Mouse (Mus musculus): Measurements from ENCODE around the gene Siglec1.
"Not testable (repeated sequence)": the region's sequence is repeated elsewhere in the genome, so short reads cannot be mapped to it uniquely, and the experiment has no call there.

The Siglec1 gene

DNA sequence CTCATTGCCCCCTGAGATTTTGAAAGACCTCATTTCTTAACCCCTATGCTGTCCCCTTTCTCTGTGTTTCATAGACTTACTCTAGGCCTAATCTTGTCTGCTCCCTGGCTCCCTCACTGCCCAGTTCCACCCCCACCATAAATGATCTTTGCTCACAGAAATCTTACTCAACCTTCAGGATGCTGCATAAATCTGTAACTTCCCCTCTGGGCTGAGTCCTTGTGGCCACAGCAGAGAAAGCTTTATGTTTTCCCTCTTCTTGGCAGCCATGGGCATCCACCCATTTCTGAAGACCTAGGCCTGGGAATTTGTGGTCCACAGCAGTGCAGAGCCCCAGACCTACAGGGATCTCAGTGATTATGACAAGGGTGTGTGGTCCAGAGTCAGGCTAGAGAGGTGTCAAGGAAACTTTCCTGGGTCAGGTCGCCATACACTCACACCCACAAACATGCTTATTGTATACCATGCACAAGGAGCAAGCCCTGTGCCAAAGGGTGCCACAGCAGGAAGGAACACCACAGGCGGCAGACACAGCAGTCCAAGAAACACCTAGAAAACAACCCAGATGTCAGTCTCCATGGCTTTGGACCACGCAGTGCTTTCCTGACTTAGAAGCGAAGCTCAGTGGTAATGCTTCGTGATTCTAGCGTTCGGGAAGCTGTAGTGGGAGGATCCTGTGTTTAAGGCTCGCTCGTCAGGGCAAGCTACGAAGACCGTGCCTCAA lies at the start of gene Siglec1:
Gene Siglec1, minus strand, starts transcription at position 99 of the 724 bp plus-strand sequence.
- DNase-seq (ENCODE audit: low read depth), result peak; percentile 52

DNA sequence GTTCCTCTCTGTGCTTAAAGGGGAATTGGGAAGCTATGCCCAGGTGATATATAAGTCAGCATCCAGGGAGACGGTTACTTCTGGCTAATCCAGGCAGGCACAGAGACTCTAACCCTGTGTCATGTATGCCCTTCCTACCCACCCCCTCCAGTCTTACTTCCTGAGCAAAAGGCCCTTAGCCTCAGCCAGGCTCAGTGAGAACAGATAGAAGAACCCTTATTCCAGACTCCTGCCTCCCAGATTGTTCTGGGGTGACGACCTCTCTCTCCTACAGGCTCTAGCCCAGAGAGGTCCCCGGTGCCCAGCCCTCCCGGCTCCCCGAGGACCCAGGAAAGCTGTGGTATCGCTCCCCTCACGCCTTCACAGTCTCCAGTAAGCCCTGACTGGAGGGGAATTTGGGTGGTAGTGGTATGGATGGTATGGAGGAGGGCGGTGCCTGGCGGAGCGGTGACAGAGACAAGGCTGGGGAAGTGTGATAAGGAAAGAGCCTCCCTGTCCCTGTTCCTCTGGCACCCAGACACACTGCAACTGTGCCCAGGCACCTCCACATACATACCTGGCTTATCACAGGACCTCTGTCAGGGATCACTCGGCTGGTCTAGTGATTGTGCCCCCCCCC lies 49.1 kb upstream of the Siglec1 start:
- DNase-seq (ENCODE audit: low read depth), result peak; percentile 19

DNA sequence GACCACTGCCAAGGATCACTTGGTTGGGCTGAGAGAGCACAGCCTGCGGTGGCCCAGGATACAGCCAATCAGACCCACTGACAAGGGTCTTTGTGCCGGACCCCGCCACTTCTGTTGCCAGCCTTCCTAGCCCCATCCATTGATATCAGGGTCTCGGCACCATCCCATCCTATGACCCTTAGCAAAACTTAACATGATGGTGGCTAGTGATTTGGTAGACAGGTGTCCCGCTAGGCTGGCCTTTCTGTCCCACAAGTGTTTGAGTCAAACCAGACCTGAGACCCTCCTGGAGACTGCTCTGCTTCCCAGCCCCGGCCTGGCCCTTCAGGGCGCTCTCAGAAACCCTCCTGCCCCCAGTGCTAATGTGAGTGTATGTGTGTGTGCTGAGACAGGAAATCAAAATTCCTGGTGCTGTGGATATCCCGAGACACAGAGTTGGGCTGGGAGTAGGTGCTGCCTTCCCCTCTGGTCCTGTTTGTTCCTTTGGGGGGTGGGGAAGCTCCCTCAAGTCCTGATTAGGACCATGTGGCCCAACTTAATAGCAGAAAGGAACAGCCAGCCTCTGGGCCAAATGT lies 48.3 kb upstream of the Siglec1 start:
- no peak for DNase-seq (ENCODE audit: low read depth)

DNA sequence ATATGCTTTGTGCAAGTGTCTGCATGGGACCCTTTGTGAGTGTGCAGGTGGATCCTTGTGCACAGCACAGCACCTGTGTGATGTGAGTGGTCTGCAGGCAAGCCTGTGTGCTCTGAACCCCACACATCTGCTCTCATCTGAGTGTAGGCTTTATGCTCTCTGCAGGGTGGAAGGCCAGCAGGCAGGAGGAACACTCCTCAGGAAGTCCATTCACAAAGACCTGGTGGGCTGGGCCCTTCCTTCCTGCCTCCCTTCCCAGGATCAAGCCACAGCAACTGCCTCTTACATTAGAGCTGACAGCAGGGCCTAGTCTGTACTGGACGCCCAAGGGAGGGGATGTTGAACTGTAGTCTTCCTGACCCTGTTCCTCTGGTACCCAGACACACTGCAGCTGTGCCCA lies 47.8 kb upstream of the Siglec1 start:
- DNase-seq (ENCODE audit: low read depth), result peak; percentile 44

DNA sequence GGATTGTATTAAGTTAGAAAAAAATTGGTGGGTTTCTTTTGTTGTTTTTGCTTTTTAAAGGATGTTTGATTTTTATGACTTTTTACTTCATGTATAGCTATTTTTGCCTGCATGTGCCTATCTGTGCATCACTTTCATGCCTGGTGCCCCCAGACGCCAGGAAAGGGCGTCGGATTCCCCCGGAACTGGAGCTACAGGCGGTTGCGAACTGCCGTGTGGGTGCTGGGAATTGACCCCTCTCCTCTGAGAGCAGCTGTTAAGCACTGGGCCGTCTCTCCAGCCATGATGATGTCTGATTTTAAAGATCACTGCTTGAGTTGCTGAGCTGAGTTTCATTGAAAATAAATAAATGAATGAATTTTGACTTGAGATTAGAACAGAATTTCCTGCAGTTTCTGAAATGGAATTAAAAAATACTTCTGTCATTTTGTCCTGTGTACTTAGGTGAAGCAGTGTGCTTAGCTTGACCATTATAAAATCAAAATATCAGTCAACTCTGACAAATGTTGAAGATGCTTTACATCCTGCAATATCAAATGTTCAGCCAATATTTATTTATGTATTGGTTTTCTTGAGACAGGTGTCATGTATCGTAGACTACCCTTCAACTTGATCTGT lies 46.5 kb upstream of the Siglec1 start, which contains the start of gene Gm11037:
Gene Gm11037, plus strand, starts transcription at position 568 of the 618 bp plus-strand sequence.
- no peak for DNase-seq (ENCODE audit: low read depth)

DNA sequence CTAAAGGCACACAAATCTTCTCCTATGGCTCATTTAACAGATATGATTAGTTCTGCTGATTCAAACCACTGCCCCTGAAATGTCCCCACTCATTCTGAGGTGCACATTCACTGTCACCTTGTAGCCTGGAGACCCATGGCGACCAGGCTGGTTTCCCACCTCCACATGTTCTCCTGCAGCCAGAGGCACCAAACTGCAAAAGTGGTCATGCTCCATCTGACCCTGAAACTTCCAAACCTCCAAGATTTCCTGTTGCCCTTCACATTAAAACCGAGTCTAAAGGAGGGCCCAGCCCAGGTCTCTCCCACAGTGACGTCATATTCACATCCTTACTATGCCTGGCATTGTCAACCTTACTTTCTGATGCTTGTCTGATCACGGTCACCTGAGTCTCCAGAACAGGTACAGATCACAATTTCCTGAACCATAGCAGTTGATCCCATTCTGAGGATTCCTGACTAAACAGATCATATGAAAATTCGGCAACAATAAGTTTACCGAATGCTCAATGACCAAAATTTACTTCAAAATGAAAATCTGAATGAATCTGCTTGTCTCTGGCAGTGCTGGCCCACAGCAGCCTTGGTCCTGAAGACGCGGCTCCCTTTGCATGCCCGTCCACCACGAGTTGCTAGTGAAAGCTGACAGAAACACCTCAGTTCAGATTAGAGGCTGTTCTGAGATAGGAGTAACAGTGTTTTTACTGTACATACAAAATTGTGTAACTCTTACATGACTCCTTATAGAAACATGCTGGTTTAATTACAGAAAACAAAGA lies 45.7 kb upstream of the Siglec1 start:
- DNase-seq (ENCODE audit: low read depth), result no peak

DNA sequence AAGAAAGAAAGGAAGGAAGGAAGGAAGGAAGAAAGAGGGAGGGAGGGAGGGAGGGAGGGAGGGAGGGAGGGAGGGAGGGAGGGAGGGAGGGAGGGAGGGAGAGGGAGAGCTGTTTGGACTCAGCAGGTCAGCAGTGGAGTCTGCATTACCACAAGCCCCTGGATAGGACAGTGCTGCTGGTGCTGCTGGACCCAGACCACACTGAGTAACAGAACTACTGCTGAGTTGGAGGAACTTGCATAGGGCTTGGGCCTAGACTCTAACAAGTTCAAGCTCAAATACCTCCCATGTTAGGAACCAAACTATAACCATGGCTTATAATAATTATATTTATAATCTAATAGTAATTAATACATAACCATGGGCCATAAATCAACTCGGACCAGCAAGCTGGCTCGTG lies 44.3 kb upstream of the Siglec1 start:
- no peak for DNase-seq (ENCODE audit: low read depth)

DNA sequence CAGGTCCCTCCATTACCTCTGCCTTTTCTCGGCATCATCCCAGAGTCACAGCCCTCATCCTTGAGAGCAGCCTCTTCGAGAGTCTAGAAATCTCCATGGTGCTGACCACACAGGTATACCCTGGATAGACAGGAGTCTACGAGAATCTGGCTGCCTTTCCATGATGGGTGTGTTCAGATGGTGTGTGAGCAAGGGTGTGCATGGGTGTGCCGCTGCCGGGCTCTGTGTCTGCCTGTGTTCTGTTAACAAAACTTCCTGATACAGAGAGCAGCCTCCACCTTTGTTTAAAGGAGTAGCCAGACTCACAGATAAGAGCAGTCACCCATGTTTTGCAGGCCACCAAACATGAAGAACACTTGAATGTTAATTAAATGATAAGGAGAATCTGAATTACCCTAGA lies 43.3 kb upstream of the Siglec1 start:
- no peak for DNase-seq (ENCODE audit: low read depth)

DNA sequence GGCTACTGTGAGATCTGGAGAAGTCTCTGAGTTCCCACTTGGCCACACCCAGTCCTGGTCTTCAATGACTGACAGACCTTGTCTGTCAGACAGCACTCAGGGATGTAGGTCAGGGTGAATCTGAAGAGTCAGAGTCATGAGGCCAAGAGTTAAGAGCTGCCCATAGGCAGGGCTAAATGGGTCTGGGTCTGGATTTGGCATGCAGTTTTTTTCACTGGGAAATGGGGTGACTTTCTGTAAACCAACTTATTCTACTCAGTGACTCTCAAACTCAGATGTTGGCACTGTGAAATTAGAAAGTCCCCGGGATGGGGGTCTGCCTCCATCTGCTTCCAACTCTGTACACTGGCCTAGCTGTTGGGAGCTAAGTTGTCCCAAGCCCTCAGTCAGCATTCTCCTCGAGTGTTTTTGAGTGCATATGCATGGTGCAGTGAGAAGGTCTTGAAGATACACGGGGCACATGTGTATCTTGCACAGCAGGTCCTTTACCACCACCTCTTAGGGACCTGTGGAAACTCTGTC lies 42.1 kb upstream of the Siglec1 start:
- no peak for DNase-seq (ENCODE audit: low read depth)

DNA sequence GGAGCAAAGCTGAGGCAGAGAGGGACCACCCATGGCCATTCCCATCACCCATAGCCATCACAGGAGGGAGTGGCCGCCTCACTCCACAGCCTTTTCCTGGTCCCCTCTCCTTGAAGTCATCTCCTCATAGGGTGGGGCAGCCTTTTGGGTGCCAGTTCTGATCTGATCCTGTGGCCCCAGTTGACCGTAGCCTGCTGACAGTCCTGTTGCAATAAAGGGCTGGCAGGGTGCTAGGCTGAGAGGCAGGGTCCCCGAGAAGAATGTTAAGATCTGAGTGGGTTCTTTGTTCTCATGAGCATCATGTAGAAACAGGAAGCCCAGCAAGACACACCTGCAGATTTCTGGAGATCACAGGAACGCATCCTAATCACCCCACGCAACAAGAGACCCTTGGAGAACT lies 41.6 kb upstream of the Siglec1 start:
- DNase-seq (ENCODE audit: low read depth), result no peak

DNA sequence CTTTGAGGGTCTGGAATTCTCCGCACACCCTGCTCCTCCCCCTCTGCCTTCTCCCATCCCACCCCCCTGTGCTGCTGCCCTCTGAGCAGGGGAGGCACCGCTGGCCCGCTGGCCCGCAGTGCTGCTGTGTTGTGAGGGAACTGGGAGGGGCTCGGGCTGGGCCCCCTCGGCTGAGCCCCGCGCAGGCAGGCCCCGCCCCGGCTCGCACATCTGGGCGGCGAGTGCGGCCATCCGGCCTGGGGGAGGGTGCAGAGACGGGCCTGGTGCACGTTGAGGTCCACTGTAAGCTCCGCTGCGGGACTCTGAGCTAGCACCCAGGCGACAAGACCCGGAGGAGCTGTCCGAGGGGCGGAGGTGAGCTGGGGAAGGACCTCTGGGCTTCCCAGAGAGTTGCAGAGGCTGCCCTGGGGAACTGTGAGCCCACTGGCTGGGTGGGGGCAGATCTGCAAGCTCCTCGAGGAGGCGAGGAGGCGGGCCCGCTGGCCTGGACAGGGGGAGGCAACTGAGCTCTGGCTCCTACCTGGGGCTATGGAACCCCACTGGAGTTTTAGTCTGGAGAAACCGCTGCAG lies 40.7 kb upstream of the Siglec1 start, which contains the start of gene Hspa12b:
Gene Hspa12b, plus strand, starts transcription at position 120 of the 570 bp plus-strand sequence.
- no peak for DNase-seq (ENCODE audit: low read depth)

DNA sequence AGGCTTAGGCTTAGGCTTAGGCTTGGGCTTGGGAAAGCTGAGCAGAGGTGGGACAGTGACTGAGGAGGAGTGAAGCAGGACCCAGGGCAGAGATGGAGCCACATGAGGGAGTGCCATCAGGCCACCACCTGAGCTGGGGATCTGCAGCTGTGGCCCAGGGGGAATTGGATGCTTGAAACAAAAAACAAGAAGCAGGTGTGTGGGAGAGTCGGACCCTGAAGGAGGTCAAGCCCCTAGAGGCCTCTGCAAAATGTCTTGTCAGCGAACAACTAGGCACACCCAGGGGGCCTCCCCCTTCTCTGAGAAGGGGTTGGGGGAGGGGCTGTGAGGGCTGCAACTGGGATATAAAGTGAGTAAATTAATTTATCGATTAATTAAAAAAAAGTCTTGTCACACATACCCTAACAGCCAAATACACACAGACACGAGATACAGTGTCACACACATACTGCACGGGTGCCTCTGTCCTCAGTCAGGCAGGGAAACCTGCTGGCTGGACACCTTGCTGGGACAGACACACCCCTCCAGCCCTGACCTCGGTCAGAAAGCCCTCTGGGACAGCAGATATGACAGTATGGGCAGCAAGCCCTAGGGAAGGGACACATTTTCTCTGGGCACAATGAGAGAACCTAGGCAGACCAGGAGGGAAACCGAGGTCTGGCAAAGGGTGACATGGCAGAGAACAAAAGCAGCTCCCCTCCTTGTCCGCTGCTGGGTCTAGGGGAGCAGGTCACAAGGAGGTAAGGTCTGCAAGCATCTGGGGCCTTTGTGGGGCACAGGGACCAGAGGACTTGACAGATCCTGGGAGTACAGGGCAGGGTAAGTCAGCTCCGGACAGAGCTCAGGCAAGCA lies 39.6 kb upstream of the Siglec1 start:
- no peak for DNase-seq (ENCODE audit: low read depth)

DNA sequence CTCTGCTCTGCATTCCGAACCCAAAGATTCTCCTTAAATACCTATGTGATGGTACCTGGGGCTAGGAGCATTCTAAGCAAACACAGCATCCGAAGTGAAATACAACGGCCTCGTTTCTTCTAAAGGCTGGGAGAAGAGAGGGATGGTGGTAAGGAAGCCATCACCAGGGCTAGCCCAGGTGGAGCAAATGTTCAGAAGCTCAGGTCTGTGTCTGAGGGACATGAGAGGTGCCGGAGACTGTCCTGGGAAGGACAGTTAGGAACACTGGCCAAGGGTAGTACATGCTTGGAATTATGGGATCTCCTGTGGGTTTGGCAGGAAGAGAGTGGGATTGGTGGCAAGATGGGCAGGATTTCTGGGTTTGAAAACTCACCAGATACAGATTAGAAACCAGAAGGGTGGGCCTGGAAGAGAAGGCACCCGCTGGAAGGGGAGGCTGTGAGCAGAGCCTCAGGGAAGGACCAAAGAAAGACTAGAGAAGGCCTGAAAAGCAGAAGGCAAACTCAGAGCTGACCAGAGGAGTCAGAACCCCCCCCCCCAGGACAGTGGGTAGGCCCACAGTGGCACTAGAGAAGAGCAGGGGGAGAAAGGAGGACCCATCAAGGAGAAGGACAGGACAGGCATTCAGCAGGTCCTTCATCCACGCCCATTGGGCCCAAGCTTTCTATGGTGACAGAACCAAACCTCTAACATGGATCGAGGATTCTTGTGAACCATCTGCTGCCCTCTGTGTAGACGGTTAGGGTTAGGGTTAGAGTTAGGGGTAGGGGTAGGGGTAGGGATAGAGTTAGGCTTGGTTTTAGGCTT lies 38.8 kb upstream of the Siglec1 start:
- no peak for DNase-seq (ENCODE audit: low read depth)

DNA sequence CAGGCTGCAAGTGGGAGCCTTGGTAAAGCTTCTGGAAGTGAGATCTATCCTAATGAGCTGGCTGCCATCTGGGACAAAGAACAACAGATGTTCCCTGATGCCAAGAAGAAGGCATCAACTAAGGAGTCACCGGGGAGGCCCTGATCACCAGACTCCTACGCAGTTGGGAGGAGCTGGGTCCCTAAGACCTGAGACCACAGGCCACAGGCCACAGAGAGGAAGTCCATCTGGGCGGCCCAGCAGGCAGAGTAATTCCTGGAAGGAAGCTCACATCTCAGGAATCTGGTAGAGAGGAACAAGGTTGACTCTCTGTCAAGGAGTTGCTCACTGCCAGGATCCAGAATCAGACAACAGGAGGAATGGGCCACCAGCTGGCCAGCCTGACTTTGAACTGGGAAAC lies 37.6 kb upstream of the Siglec1 start:
- DNase-seq (ENCODE audit: low read depth), result peak; percentile 54

DNA sequence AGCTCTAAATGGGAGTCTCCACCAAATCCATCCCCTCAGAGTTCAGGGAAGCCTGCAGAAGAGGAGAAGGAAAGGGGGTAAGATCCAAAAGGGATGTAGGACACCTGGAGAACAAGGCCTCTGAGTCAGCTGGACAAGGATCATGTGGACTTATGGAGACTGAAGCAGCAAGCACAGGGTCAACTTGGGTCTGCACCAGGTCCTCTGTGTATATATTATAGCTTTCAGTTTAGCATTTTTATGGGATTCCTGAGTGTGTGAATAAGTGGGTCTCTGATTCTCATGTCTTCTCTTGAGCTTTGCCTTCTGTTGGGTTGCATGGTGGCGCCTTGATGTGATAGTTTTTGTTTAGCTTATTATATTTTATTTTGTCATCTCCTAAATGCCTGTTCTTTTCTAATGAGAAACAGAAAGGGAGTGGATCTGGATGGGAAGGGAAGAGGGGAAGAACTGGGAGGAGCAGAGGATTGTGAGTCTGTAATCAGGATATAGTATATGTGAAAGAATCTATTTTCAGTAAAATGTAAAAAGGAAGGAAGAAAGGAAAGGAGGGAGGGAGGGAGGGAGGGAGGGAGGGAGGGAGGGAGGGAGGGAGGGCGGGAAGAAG lies 32.5 kb upstream of the Siglec1 start:
- no peak for DNase-seq (ENCODE audit: low read depth)

DNA sequence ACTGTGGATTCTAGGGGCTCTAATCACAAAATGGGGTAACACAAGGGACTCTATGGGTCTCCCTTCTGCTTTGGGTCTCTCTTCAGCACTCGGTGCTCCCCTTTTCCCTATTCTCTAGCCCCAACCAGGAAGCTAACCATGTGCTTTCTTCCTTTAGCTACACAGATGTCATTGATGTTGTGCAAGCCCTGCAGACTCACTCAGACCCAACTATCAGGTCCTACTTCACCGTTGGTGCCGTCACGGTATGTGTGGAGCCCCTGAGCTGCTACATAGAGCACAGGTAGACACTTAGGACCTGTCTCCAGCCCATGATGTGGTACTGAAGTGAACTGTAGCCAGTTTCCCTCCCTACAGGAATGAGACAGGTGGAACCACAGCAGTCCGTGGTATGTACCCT lies 19.4 kb upstream of the Siglec1 start:
- DNase-seq (ENCODE audit: low read depth), result peak; percentile 33

DNA sequence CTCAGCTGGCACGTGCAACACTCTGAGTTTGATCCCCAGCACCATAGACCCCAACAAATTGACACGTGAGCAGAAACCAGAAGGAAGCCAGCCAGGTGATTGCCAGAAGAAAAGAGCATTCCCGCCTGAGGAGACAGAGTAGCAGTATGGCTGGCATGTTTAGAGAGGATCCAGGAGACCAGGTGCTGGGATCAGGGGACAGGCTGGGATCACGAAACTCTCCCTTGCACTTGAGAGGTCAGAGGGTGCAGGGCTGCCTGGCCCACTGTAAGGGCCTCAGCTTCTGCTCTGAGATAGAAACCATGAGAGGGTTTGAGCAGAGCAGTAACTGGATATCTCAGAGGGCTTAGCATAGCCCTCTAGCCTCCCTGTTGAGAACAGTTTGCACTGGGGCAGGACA lies 18.5 kb upstream of the Siglec1 start:
- DNase-seq (ENCODE audit: low read depth), result not testable (repeated sequence)

DNA sequence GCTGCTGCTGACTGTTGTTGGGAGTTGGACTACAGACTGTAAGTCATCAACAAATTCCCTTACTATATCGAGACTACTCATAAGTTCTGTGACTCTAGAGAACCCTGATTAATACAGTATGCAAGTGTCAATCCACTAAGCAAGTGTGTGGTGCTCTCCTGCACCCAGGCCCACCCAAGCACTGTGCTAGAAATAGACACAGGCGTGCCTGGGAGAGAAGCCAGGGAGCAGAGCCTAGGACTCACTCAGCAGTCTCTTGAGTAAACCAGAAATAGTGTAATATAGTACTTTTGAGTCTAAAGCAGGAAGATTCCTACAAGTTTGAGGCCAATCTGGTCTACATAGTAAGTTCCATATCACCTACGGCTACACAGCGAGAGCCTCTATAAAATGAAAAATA lies 17.5 kb upstream of the Siglec1 start:
- DNase-seq (ENCODE audit: low read depth), result no peak

DNA sequence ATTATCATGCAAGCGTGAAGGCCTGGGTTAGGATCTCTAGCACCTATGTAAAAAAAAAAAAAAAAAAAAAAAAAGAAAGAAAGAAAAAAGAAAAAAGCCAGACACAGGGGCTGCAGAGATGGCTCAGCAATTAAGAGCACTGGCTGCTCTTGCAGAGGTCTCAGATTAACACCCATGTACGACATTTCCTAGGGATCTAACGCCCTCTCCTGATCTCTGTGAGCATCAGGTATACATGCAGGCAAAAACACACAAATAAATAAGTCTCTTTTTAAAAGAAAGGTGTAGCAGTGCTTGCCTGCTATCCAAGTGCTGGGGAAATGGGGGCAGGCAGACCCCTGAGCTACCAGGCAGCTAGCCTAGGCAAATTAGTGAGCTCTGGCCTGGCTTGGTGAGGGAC lies 15.0 kb upstream of the Siglec1 start:
- peak; percentile 48 for DNase-seq (ENCODE audit: low read depth)

Measured in 416B (cell line).